Mouse (Mus musculus) intestine, postnatal 0 days (tissue): ENCODE measurements around the gene Faiml. TPM values are rescaled to one million over a fixed set of nuclear protein-coding genes. Genes with fewer than 3 reads are reported as not detected.

Experiments used
- ATAC-seq: fragments of 200-750 bp; cut with Nextera tagmentation; 2 replicates; pipeline ENCODE4 v1.8.0; 2017; ENCODE audit warnings: mild to moderate bottlenecking, moderate TSS enrichment, moderate library complexity
- H3K27ac ChIP-seq: fragments of 300-500 bp; sonication (generic); 2 replicates; pipeline ENCODE4 v1.5.1; 2014; ENCODE audit warnings: mild to moderate bottlenecking, low read depth, low read length, moderate library complexity
- H3K27me3 ChIP-seq: fragments of 300-500 bp; sonication (generic); replicated peaks from 2 replicates; pipeline ENCODE4 v1.6.1; 2014; ENCODE audit warnings: low read length, mixed read lengths; ENCODE audit not compliant: control insufficient read depth, insufficient read depth
- H3K36me3 ChIP-seq: fragments of 300-500 bp; sonication (generic); 2 replicates; pipeline ENCODE4 v1.6.1; 2014; ENCODE audit warnings: mild to moderate bottlenecking, moderate library complexity; ENCODE audit not compliant: control insufficient read depth, insufficient read depth
- H3K4me1 ChIP-seq: fragments of 300-500 bp; sonication (generic); replicated peaks from 2 replicates; pipeline ENCODE4 v1.6.1; 2014; ENCODE audit warnings: antibody characterized with exemption, low read length, mixed read lengths; ENCODE audit not compliant: control insufficient read depth, insufficient read depth
- H3K4me2 ChIP-seq: fragments of 300-500 bp; sonication (generic); replicated peaks from 2 replicates; pipeline ENCODE4 v1.6.1; 2014; ENCODE audit warnings: low read depth, mild to moderate bottlenecking, moderate library complexity
- H3K4me3 ChIP-seq: fragments of 300-500 bp; sonication (generic); 2 replicates; pipeline ENCODE4 v1.5.1; 2014; ENCODE audit warnings: low read depth, low read length
- H3K9ac ChIP-seq: fragments of 300-500 bp; sonication (generic); 2 replicates; pipeline ENCODE4 v1.6.1; 2014; ENCODE audit warnings: mild to moderate bottlenecking, low read depth, low read length
- H3K9me3 ChIP-seq: fragments of 300-500 bp; sonication (generic); 2 replicates; pipeline ENCODE4 v1.6.1; 2016; ENCODE audit warnings: mixed run types; ENCODE audit not compliant: control insufficient read depth
- CTCF ChIP-seq: sonication (generic); IDR thresholded peaks from 2 replicates; pipeline ENCODE4 v1.5.1; 2016; ENCODE audit warnings: low read depth, mild to moderate bottlenecking, control low read depth, antibody characterized with exemption, moderate library complexity
- WGBS: fragments of 180-500 bp; shearing (Covaris S2); extraction: QIAGEN DNeasy Blood & Tissue Kit; methylation state at CpG from one replicate; pipeline ENCODE4 v1.1.7; 2014; 5-methylcytosine and 5-hydroxymethylcytosine counted together
- polyA plus RNA-seq: library from polyadenylated mRNA; unstranded; fragments of >200 nt; fragmentation: Nextera tagmentation; extraction: Ambion mirVana; gene quantifications from 2 replicates; pipeline ENCODE4 v1.2.1, GENCODE M21; 2015

The Faiml gene
- not detected in 2 replicates for polyA plus RNA-seq

GRCm38 (mm10) chr9:99237139-99237538 lies at the start of gene Faiml:
Gene Faiml, minus strand, starts transcription at chr9:99237239.
- 87% methylated on average over 14 of the region's 14 CpGs for WGBS
- H3K9me3 ChIP-seq, result no peaks in the 10 kb centered on the region
- H3K36me3 ChIP-seq, result no peaks in the 10 kb centered on the region
- no peak for TF ChIP-seq CTCF
- no peak for ATAC-seq
- no peak within 1 kb of the TSS for H3K4me3 ChIP-seq
- H3K4me1 ChIP-seq, result no peaks in the 10 kb centered on the region
- H3K27me3 ChIP-seq, result no peaks in the 10 kb centered on the region
- H3K4me2 ChIP-seq, result no peak within 1 kb of the TSS
- H3K9ac ChIP-seq, result no peak within 1 kb of the TSS
- no peak within 1 kb of the TSS for H3K27ac ChIP-seq

GRCm38 (mm10) chr9:99258891-99259290 lies 21.9 kb upstream of the Faiml start:
- no peak overlapping the region for H3K9ac ChIP-seq
- H3K9me3 ChIP-seq, result no peaks in the 10 kb centered on the region
- peaks cover 30% of the 10 kb centered on the region for H3K36me3 ChIP-seq
- no peak for TF ChIP-seq CTCF
- WGBS, result 78% methylated on average over 5 of the region's 5 CpGs
- no peak for ATAC-seq
- no peak overlapping the region for H3K27ac ChIP-seq
- H3K27me3 ChIP-seq, result no peaks in the 10 kb centered on the region
- H3K4me1 ChIP-seq, result no peaks in the 10 kb centered on the region
- H3K4me3 ChIP-seq, result no peak overlapping the region
- H3K4me2 ChIP-seq, result no peak overlapping the region

- TF ChIP-seq CTCF, result no peak
- H3K27ac ChIP-seq, result no peak overlapping the region
- H3K9ac ChIP-seq, result no peak overlapping the region
- 88% methylated on average over 3 of the region's 3 CpGs for WGBS
- no peaks in the 10 kb centered on the region for H3K9me3 ChIP-seq
- H3K4me2 ChIP-seq, result no peak overlapping the region
- H3K4me1 ChIP-seq, result no peaks in the 10 kb centered on the region
- no peak for ATAC-seq
- peaks cover 24% of the 10 kb centered on the region for H3K36me3 ChIP-seq
- no peak overlapping the region for H3K4me3 ChIP-seq
- H3K27me3 ChIP-seq, result no peaks in the 10 kb centered on the region
Measured at GRCm38 (mm10) chr9:99256821-99257220, 19.8 kb upstream of the Faiml start.

- Histone ChIP-seq H3K27ac (no peak overlapping the region), H3K4me1 (no peaks in the 10 kb centered on the region), H3K9me3 (no peaks in the 10 kb centered on the region), H3K4me2 (no peak overlapping the region), H3K27me3 (no peaks in the 10 kb centered on the region), H3K4me3 (no peak overlapping the region), H3K36me3 (peaks cover 24% of the 10 kb centered on the region), H3K9ac (no peak overlapping the region)
- WGBS, result 93% methylated on average over 1 of the region's 1 CpGs
- ATAC-seq, result no peak
- no peak for TF ChIP-seq CTCF
Measured at GRCm38 (mm10) chr9:99256206-99256605, 19.2 kb upstream of the Faiml start.

GRCm38 (mm10) chr9:99253861-99254260 lies 16.8 kb upstream of the Faiml start:
- no peak for ATAC-seq
- Histone ChIP-seq H3K27me3 (no peaks in the 10 kb centered on the region), H3K9ac (no peak overlapping the region), H3K4me2 (no peak overlapping the region), H3K36me3 (peaks cover 24% of the 10 kb centered on the region), H3K4me3 (no peak overlapping the region), H3K27ac (no peak overlapping the region), H3K4me1 (no peaks in the 10 kb centered on the region), H3K9me3 (no peaks in the 10 kb centered on the region)
- no peak for TF ChIP-seq CTCF
- 70% methylated on average over 10 of the region's 10 CpGs for WGBS

- WGBS, result 96% methylated on average over 4 of the region's 4 CpGs
- H3K9me3 ChIP-seq, result no peaks in the 10 kb centered on the region
- H3K27me3 ChIP-seq, result no peaks in the 10 kb centered on the region
- no peak overlapping the region for H3K4me3 ChIP-seq
- no peak for ATAC-seq
- H3K9ac ChIP-seq, result no peak overlapping the region
- no peaks in the 10 kb centered on the region; the same call in 1 of the 2 replicates for H3K36me3 ChIP-seq
- TF ChIP-seq CTCF, result no peak
- no peak overlapping the region for H3K4me2 ChIP-seq
- no peak overlapping the region for H3K27ac ChIP-seq
- no peaks in the 10 kb centered on the region for H3K4me1 ChIP-seq
Measured at GRCm38 (mm10) chr9:99248906-99249305, 11.9 kb upstream of the Faiml start.

- WGBS, result 74% methylated on average over 8 of the region's 8 CpGs
- no peaks in the 10 kb centered on the region; the same call in 1 of the 2 replicates for H3K36me3 ChIP-seq
- no peaks in the 10 kb centered on the region for H3K4me1 ChIP-seq
- no peak for TF ChIP-seq CTCF
- no peaks in the 10 kb centered on the region for H3K27me3 ChIP-seq
- no peak for ATAC-seq
- no peak overlapping the region for H3K4me2 ChIP-seq
- H3K9me3 ChIP-seq, result no peaks in the 10 kb centered on the region
- no peak overlapping the region for H3K27ac ChIP-seq
- no peak overlapping the region for H3K4me3 ChIP-seq
- no peak overlapping the region for H3K9ac ChIP-seq
Measured at GRCm38 (mm10) chr9:99248304-99248703, 11.3 kb upstream of the Faiml start.
